Mouse (Mus musculus): ENCODE results near the gene Sorbs1.

Sorbs1 gene

GRCm38 (mm10) chr19:40267380-40267779 is 246.2 kb downstream of the Sorbs1 start:
- DNase-seq (ENCODE audit: low spot score in 2 of 2), result no peak

- no peak for DNase-seq (ENCODE audit: low spot score in 2 of 2)
Observed at GRCm38 (mm10) chr19:40259485-40259884, 254.1 kb downstream of the Sorbs1 start.

- no peak for DNase-seq (ENCODE audit: low spot score in 2 of 2)
Observed at GRCm38 (mm10) chr19:40257396-40257795, 256.2 kb downstream of the Sorbs1 start.

- no peak for DNase-seq (ENCODE audit: low spot score in 2 of 2)
Observed at GRCm38 (mm10) chr19:40256376-40257050, 257.1 kb downstream of the Sorbs1 start.

- no peak for DNase-seq (ENCODE audit: low spot score in 2 of 2)
Observed at GRCm38 (mm10) chr19:40255561-40255960, 258.0 kb downstream of the Sorbs1 start.

GRCm38 (mm10) chr19:40254741-40255140 is 258.8 kb downstream of the Sorbs1 start:
- DNase-seq (ENCODE audit: low spot score in 2 of 2), result no peak

- no peak for DNase-seq (ENCODE audit: low spot score in 2 of 2)
Observed at GRCm38 (mm10) chr19:40253768-40254167, 259.8 kb downstream of the Sorbs1 start.

- DNase-seq (ENCODE audit: low spot score in 2 of 2), result no peak
Observed at GRCm38 (mm10) chr19:40251115-40251514, 262.5 kb downstream of the Sorbs1 start.

- no peak for DNase-seq (ENCODE audit: low spot score in 2 of 2)
Observed at GRCm38 (mm10) chr19:40249352-40249751, 264.2 kb downstream of the Sorbs1 start.

- DNase-seq (ENCODE audit: low spot score in 2 of 2), result no peak
Observed at GRCm38 (mm10) chr19:40248476-40248875, 265.1 kb downstream of the Sorbs1 start.

GRCm38 (mm10) chr19:40247268-40247666 is 266.3 kb downstream of the Sorbs1 start:
- DNase-seq (ENCODE audit: low spot score in 2 of 2), result no peak

- no peak for DNase-seq (ENCODE audit: low spot score in 2 of 2)
Observed at GRCm38 (mm10) chr19:40246646-40247267, 266.8 kb downstream of the Sorbs1 start.
